Mouse (Mus musculus): ENCODE measurements around the gene Gm9045. TPM values are rescaled to one million over a fixed set of nuclear protein-coding genes. Genes with fewer than 3 reads are reported as not detected.
"Not testable (repeated sequence)": the region's sequence is repeated elsewhere in the genome, so short reads cannot be mapped to it uniquely, and the experiment has no call there.

Gene Gm9045
- 0.06 TPM for polyA plus RNA-seq (2012; fragmentation: generic; extraction: Trizol)

GRCm38 (mm10) chr10:118337731-118338130, at the start of gene Gm9045:
TSS of gene Gm9045 (minus strand) at chr10:118337831.
- H3K79me2 ChIP-seq (ENCODE audit: control insufficient read depth, insufficient read depth); H3K27me3 ChIP-seq (ENCODE audit: control insufficient read depth, insufficient read depth, insufficient read length); H3K36me3 ChIP-seq (ENCODE audit: control insufficient read depth, insufficient read depth); H3K4me2 ChIP-seq (ENCODE audit: low read depth); H3K4me3 ChIP-seq; H3ac ChIP-seq (ENCODE audit: control insufficient read depth, insufficient read length): not testable (repeated sequence)

- Histone ChIP-seq H3K79me2 (ENCODE audit: control insufficient read depth, insufficient read depth) (no peaks in the 10 kb centered on the region), H3K4me3 (no peak overlapping the region), H3ac (ENCODE audit: control insufficient read depth, insufficient read length) (no peak overlapping the region), H3K27me3 (ENCODE audit: control insufficient read depth, insufficient read depth, insufficient read length) (no peaks in the 10 kb centered on the region), H3K36me3 (ENCODE audit: control insufficient read depth, insufficient read depth) (no peaks in the 10 kb centered on the region), H3K4me2 (ENCODE audit: low read depth) (peak overlapping the region; percentile 63)
- TF ChIP-seq MAX (IDR thresholded peaks at IDR 0.05; ENCODE audit: low read depth) (no peak), TCF12 (IDR thresholded peaks at IDR 0.05; ENCODE audit: insufficient read depth, poor library complexity, severe bottlenecking) (no peak), MYOD1 (IDR thresholded peaks at IDR 0.05; ENCODE audit: control insufficient read depth in 1 of 3, insufficient read length in 2 of 3, low read depth in 2 of 3) (no peak), SRF (IDR thresholded peaks at IDR 0.05; ENCODE audit: control insufficient read depth, insufficient read length, low read depth) (no peak), CEBPB (IDR thresholded peaks at IDR 0.05; ENCODE audit: insufficient read depth, poor library complexity, severe bottlenecking) (no peak), MYOG (IDR thresholded peaks at IDR 0.05; ENCODE audit: control insufficient read depth in 1 of 3, insufficient read depth in 1 of 3, insufficient read length in 2 of 3, low read depth in 2 of 3) (no peak), REST (IDR thresholded peaks at IDR 0.05; ENCODE audit: insufficient read depth, insufficient read length) (no peak), E2F4 (IDR thresholded peaks at IDR 0.05; ENCODE audit: insufficient read depth) (no peak)
Measured at GRCm38 (mm10) chr10:118370443-118370842, 32.8 kb upstream of the Gm9045 start.

DNA sequence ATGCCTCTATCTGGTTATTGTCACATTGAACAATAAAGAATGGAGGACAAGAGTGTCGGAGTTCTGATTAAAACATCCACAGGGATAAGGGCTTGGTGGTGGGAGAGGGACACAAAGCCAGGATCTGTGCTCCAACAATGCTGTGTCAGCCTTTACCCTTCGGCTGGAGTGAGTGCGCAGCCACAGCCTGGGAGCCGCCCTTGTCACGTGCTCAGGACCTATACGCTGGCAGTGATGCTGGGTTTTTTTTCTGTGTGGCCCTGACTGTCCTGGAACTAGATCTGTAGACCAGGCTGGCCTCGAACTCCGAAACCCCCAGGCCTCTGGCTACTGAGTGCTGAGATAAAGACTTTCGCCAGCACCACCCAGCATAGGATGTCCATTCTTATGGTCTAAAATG, 31.9 kb upstream of the Gm9045 start:
- H3K27me3 ChIP-seq (ENCODE audit: control insufficient read depth, insufficient read depth, insufficient read length): no peaks in the 10 kb centered on the region
- TF ChIP-seq SRF (IDR thresholded peaks at IDR 0.05; ENCODE audit: control insufficient read depth, insufficient read length, low read depth): no peak
- TF ChIP-seq E2F4 (IDR thresholded peaks at IDR 0.05; ENCODE audit: insufficient read depth): no peak
- no peak for TF ChIP-seq POLR2AphosphoS2 (IDR thresholded peaks at IDR 0.05; ENCODE audit: insufficient read length, low read depth)
- TF ChIP-seq MYOD1 (IDR thresholded peaks at IDR 0.05; ENCODE audit: control insufficient read depth in 1 of 3, insufficient read length in 2 of 3, low read depth in 2 of 3): no peak
- TF ChIP-seq CEBPB (IDR thresholded peaks at IDR 0.05; ENCODE audit: insufficient read depth, poor library complexity, severe bottlenecking): no peak
- TF ChIP-seq MAX (IDR thresholded peaks at IDR 0.05; ENCODE audit: low read depth): no peak
- TF ChIP-seq TCF12 (IDR thresholded peaks at IDR 0.05; ENCODE audit: insufficient read depth, poor library complexity, severe bottlenecking): no peak
- no peak overlapping the region for H3K4me2 ChIP-seq (ENCODE audit: low read depth)
- no peak overlapping the region for H3K4me3 ChIP-seq
- H3ac ChIP-seq (ENCODE audit: control insufficient read depth, insufficient read length): no peak overlapping the region
- no peaks in the 10 kb centered on the region for H3K36me3 ChIP-seq (ENCODE audit: control insufficient read depth, insufficient read depth)
- H3K79me2 ChIP-seq (ENCODE audit: control insufficient read depth, insufficient read depth): no peaks in the 10 kb centered on the region

- H3K4me2 ChIP-seq (ENCODE audit: low read depth); H3K27me3 ChIP-seq (ENCODE audit: control insufficient read depth, insufficient read depth, insufficient read length); H3ac ChIP-seq (ENCODE audit: control insufficient read depth, insufficient read length); H3K36me3 ChIP-seq (ENCODE audit: control insufficient read depth, insufficient read depth); H3K4me3 ChIP-seq; H3K79me2 ChIP-seq (ENCODE audit: control insufficient read depth, insufficient read depth): not testable (repeated sequence)
Measured at GRCm38 (mm10) chr10:118354005-118354404, 16.4 kb upstream of the Gm9045 start, which contains the start of gene Gm9049. TSS of gene Gm9049 (minus strand) at chr10:118354105.

DNA sequence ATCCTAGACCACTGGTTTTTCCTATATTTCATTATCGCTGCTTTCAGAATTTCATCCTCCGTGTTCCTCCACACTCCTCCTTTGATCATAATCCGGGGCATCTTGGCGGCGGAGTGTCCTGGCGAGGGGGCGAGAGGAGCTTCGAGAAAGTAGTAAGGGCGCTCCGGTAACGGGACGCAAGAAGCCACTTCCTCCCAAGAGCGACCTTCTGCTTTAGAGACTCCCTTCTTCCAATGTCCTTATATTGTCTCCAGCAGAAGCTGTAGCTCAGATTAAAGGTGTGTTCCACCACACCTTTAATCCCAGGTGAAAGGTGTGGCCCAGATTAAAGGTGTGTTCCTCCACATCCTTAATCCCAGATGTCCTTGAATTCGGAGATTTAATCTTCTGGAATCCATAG, 10.9 kb upstream of the Gm9045 start, which contains the start of gene Gm9048:
Gm9048 (minus strand) TSS at position 101 of the 400 bp plus-strand sequence.
- H3K4me3 ChIP-seq; H3ac ChIP-seq (ENCODE audit: control insufficient read depth, insufficient read length); H3K36me3 ChIP-seq (ENCODE audit: control insufficient read depth, insufficient read depth); H3K27me3 ChIP-seq (ENCODE audit: control insufficient read depth, insufficient read depth, insufficient read length); H3K79me2 ChIP-seq (ENCODE audit: control insufficient read depth, insufficient read depth); H3K4me2 ChIP-seq (ENCODE audit: low read depth): not testable (repeated sequence)

GRCm38 (mm10) chr10:118343155-118343554, 5.5 kb upstream of the Gm9045 start, which contains the start of gene Gm9046:
TSS of gene Gm9046 (minus strand) at chr10:118343255.
- H3ac ChIP-seq (ENCODE audit: control insufficient read depth, insufficient read length); H3K36me3 ChIP-seq (ENCODE audit: control insufficient read depth, insufficient read depth); H3K4me3 ChIP-seq; H3K79me2 ChIP-seq (ENCODE audit: control insufficient read depth, insufficient read depth); H3K4me2 ChIP-seq (ENCODE audit: low read depth); H3K27me3 ChIP-seq (ENCODE audit: control insufficient read depth, insufficient read depth, insufficient read length): not testable (repeated sequence)

DNA sequence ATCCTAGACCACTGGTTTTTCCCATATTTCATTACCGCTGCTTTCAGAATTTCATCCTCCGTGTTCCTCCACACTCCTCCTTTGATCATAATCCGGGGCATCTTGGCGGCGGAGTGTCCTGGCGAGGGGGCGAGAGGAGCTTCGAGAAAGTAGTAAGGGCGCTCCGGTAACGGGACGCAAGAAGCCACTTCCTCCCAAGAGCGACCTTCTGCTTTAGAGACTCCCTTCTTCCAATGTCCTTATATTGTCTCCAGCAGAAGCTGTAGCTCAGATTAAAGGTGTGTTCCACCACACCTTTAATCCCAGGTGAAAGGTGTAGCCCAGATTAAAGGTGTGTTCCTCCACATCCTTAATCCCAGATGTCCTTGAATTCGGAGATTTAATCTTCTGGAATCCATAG, 5.3 kb downstream of the Gm9045 start, which contains the start of gene Gm9044:
Gm9044 (minus strand) TSS at position 101 of the 400 bp plus-strand sequence.
- not testable (repeated sequence) for H3K27me3 ChIP-seq (ENCODE audit: control insufficient read depth, insufficient read depth, insufficient read length); H3K79me2 ChIP-seq (ENCODE audit: control insufficient read depth, insufficient read depth); H3K4me3 ChIP-seq; H3ac ChIP-seq (ENCODE audit: control insufficient read depth, insufficient read length); H3K36me3 ChIP-seq (ENCODE audit: control insufficient read depth, insufficient read depth); H3K4me2 ChIP-seq (ENCODE audit: low read depth)

DNA sequence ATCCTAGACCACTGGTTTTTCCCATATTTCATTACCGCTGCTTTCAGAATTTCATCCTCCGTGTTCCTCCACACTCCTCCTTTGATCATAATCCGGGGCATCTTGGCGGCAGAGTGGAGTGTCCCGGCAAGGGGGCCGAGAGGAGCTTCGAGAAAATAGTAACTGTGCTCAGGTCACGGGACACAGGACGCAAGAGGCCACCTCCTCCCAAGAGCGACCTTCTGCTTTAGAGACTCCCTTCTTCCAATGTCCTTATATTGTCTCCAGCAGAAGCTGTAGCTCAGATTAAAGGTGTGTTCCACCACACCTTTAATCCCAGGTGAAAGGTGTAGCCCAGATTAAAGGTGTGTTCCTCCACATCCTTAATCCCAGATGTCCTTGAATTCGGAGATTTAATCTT, 10.8 kb downstream of the Gm9045 start, which contains the start of gene Gm9040:
Gm9040 (minus strand) TSS at position 101 of the 400 bp plus-strand sequence.
- not testable (repeated sequence) for H3ac ChIP-seq (ENCODE audit: control insufficient read depth, insufficient read length); H3K79me2 ChIP-seq (ENCODE audit: control insufficient read depth, insufficient read depth); H3K36me3 ChIP-seq (ENCODE audit: control insufficient read depth, insufficient read depth); H3K4me3 ChIP-seq; H3K4me2 ChIP-seq (ENCODE audit: low read depth); H3K27me3 ChIP-seq (ENCODE audit: control insufficient read depth, insufficient read depth, insufficient read length)

Data from myocyte (in vitro differentiated cells).